In the genomic region with DNA sequence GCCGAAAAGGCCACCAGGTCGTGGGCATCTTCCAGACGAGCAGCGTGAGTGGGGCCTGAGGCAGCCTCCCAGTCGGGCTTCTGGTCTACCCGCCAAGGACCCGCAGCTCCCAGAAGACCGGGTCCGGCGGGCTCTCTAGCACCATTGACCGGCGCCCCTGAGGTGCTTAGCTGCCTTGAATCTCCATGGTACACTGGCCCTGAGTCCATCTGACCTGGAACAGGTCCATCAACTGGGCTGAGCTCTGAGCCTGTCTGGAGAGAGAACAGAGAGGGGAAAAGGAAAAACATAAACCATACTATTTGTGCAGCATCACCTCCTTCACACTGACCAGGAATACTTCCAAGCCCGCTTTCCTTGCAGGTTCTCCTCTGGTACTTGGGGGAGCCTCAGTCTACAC, we compare ENCODE assay signal across 21 mouse cellular contexts. TPM values are rescaled to one million over a fixed set of nuclear protein-coding genes. Genes with fewer than 3 reads are reported as not detected.
DNase-seq lines count a peak whose midpoint lies in the region; ATAC-seq lines count a peak whose summit lies in the region.
"Had no signal": no experiment of that assay in that cellular context is flagged by ENCODE, and none has a peak within 500 bp of the region (broad histone marks: within the 10 kb centered on the region; RNA-seq: fewer than 3 reads in every experiment).

No protein-coding gene starts in this region.

- H3K27ac ChIP-seq in kidney, embryonic 15.5 days = no peak overlapping the region
- H3K27ac ChIP-seq: embryonic facial prominence, embryonic 12.5 days; hindbrain, embryonic 14.5 days; hindbrain, postnatal 0 days had no signal

- H3K27me3 ChIP-seq in kidney, embryonic 15.5 days = no peaks in the 10 kb centered on the region
- H3K27me3 ChIP-seq: embryonic facial prominence, embryonic 12.5 days; embryonic facial prominence, embryonic 15.5 days had no signal

- H3K4me3 ChIP-seq in kidney, embryonic 15.5 days (replicated peaks) = no peak overlapping the region
- H3K4me3 ChIP-seq: embryonic facial prominence, embryonic 12.5 days; embryonic facial prominence, embryonic 15.5 days; gastrocnemius, adult 2 months had no signal

- DNase-seq in cerebellum, adult 11-12 months = peak; percentile 43
- DNase-seq in cerebellum, postnatal 25 days = peak; percentile 46 to 63
- DNase-seq in cerebellum, postnatal 14 days = no peak
- no peak for DNase-seq in kidney, adult 11 months
- DNase-seq: adrenal gland, postnatal 10 days; adrenal gland, postnatal 36 days; forebrain, postnatal 0 days; gastrocnemius, adult 2 months; gastrocnemius, postnatal 14 days; heart, adult 11 months; kidney, adult 2 months had no signal

- H3K36me3 ChIP-seq in kidney, embryonic 15.5 days = peaks cover 77% of the 10 kb centered on the region

- no peaks in the 10 kb centered on the region for H3K9me3 ChIP-seq in kidney, embryonic 15.5 days (replicated peaks)
- H3K9me3 ChIP-seq: embryonic facial prominence, embryonic 12.5 days; embryonic facial prominence, embryonic 15.5 days had no signal

- WGBS in kidney, embryonic 15.5 days = 96% methylated on average over 13 of the region's 13 CpGs

- no peak for ATAC-seq in cerebellum, adult (ENCODE audit: insufficient number of reproducible peaks, low FRiP score, low TSS enrichment)
- 0 out of 2 replicates have a peak, but pooled peaks have one; percentile 14 for ATAC-seq in kidney, embryonic 15.5 days (replicated peaks; ENCODE audit: low FRiP score)
- ATAC-seq: forebrain, embryonic 14.5 days; forebrain, postnatal 0 days; hindbrain, postnatal 0 days; inflammation-experienced regulatory T-cells, adult 6 months; intestine, embryonic 16.5 days had no signal

- no peak overlapping the region for H3K4me2 ChIP-seq in kidney, embryonic 15.5 days
- H3K4me2 ChIP-seq: embryonic facial prominence, embryonic 12.5 days; embryonic facial prominence, embryonic 15.5 days; heart, embryonic 11.5 days; hindbrain, embryonic 14.5 days had no signal

- no peak overlapping the region for H3K9ac ChIP-seq in kidney, embryonic 15.5 days
- H3K9ac ChIP-seq: embryonic facial prominence, embryonic 12.5 days; embryonic facial prominence, embryonic 15.5 days; forebrain, postnatal 0 days; hindbrain, embryonic 14.5 days had no signal

- H3K4me1 ChIP-seq in kidney, embryonic 15.5 days = peaks cover 10% of the 10 kb centered on the region; the same call in 1 of the 2 replicates
- H3K4me1 ChIP-seq: embryonic facial prominence, embryonic 12.5 days had no signal

RNA-seq across cellular contexts. Expression of gene Tet3, which starts 54.3 kb away (rescaled TPM):
- polyA plus RNA-seq in kidney, embryonic 15.5 days (2015; fragmentation: Nextera tagmentation; extraction: Ambion mirVana) = 51.0 and 51.4 TPM in 2 replicates

RNA-seq across cellular contexts. Expression of gene Bola3, which starts 55.6 kb away (rescaled TPM):
- polyA plus RNA-seq in kidney, embryonic 15.5 days (2015; fragmentation: Nextera tagmentation; extraction: Ambion mirVana) = 145 and 149 TPM in 2 replicates

Comparison
In these comparisons a context has a peak if more than half of its experiments do, and no peak if none do; other contexts are left out.
1. DNase-seq: peak in cerebellum, adult 11-12 months (single experiment) and cerebellum, postnatal 25 days (2 of 2); none in cerebellum, postnatal 14 days (0 of 2) and kidney, adult 11 months (single experiment).